Mouse (Mus musculus) intestine, embryonic 14.5 days (tissue): ENCODE measurements at regions not wholly inside any gene's neighbourhood (a gene's known extent, or its start where the extent isn't known, plus 50 kb on each side); places are given as distances from the start of the nearest gene placed in this dataset.
A peak's percentile ranks its signal among the peaks of the same experiment; 100 is the strongest.

Experiments
- ATAC-seq: fragments of 200-750 bp; cut with Nextera tagmentation; replicated peaks from 2 replicates; pipeline ENCODE4 v1.8.0; 2017; ENCODE audit warnings: low read depth, moderate number of reproducible peaks, moderate TSS enrichment, moderate library complexity; ENCODE audit not compliant: low FRiP score, low TSS enrichment
- DNase-seq: peaks from one replicate; pipeline ENCODE4 v3.0.0-alpha.2; 2018; ENCODE audit warnings: low spot score
- H3K27ac ChIP-seq: fragments of 300-500 bp; sonication (generic); 2 replicates; pipeline ENCODE4 v1.5.1; 2014; ENCODE audit warnings: low read depth, mild to moderate bottlenecking, control low read depth
- H3K27me3 ChIP-seq: fragments of 300-500 bp; sonication (generic); replicated peaks from 2 replicates; pipeline ENCODE4 v1.6.1; 2014; ENCODE audit warnings: low read length, control low read depth; ENCODE audit not compliant: control insufficient read depth, insufficient read depth
- H3K36me3 ChIP-seq: fragments of 300-500 bp; sonication (generic); 2 replicates; pipeline ENCODE4 v1.6.1; 2014; ENCODE audit warnings: low read length, control low read depth; ENCODE audit not compliant: control insufficient read depth, insufficient read depth
- H3K4me1 ChIP-seq: fragments of 300-500 bp; sonication (generic); replicated peaks from 2 replicates; pipeline ENCODE4 v1.6.1; 2014; ENCODE audit warnings: low read length, control low read depth, mixed read lengths; ENCODE audit not compliant: control insufficient read depth, insufficient read depth
- H3K4me2 ChIP-seq: fragments of 300-500 bp; sonication (generic); 2 replicates; pipeline ENCODE4 v1.6.1; 2014; ENCODE audit warnings: low read length
- H3K4me3 ChIP-seq: fragments of 300-500 bp; sonication (generic); 2 replicates; pipeline ENCODE4 v1.5.1; 2014; ENCODE audit warnings: low read depth, low read length, control low read depth, mixed read lengths
- H3K9ac ChIP-seq: fragments of 300-500 bp; sonication (generic); 2 replicates; pipeline ENCODE4 v1.6.1; 2014; ENCODE audit warnings: mild to moderate bottlenecking, low read length
- H3K9me3 ChIP-seq: fragments of 300-500 bp; sonication (generic); 2 replicates; pipeline ENCODE4 v1.6.1; 2016; ENCODE audit warnings: low read length, control low read depth; ENCODE audit not compliant: control insufficient read depth
- whole genome bisulfite sequencing: fragments of 180-500 bp; shearing (Covaris S2); extraction: QIAGEN DNeasy Blood & Tissue Kit; methylation state at CpG from one replicate; pipeline ENCODE4 v1.1.7; 2014; 5-methylcytosine and 5-hydroxymethylcytosine counted together

DNA sequence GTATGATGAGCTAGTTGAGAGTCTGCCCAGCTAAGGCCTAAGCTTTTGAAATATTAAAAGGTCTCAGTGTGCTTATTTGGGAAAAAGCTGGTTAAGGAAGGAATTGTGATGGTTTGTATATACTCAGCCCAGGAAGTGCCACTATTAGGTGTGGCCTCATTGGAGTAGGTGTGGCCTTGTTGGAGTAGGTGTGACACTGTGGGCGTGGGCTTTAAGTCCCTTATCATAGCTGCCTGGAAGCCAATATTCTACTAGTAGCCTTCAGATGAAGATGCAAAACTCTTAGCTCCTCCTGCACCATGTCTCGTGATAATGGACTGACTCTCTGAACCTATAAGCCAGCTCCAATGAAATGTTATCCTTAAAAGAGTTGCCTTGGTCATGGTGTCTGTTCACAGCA, 72.8 kb upstream of the Tut7 start:
- H3K9me3 ChIP-seq: no peaks in the 10 kb centered on the region
- WGBS: 95% methylated on average over 2 of the region's 2 CpGs
- no peak overlapping the region for H3K4me3 ChIP-seq
- ATAC-seq: no peak
- H3K4me2 ChIP-seq: no peak overlapping the region
- H3K9ac ChIP-seq: no peak overlapping the region
- H3K4me1 ChIP-seq: no peaks in the 10 kb centered on the region
- H3K36me3 ChIP-seq: no peaks in the 10 kb centered on the region
- H3K27me3 ChIP-seq: no peaks in the 10 kb centered on the region
- no peak overlapping the region for H3K27ac ChIP-seq
- DNase-seq: no peak

- no peak for DNase-seq
- Histone ChIP-seq H3K9ac (no peak overlapping the region), H3K9me3 (no peaks in the 10 kb centered on the region), H3K4me2 (no peak overlapping the region), H3K4me1 (no peaks in the 10 kb centered on the region), H3K4me3 (no peak overlapping the region), H3K27ac (no peak overlapping the region), H3K36me3 (no peaks in the 10 kb centered on the region), H3K27me3 (no peaks in the 10 kb centered on the region)
- ATAC-seq: no peak
- 66% methylated on average over 5 of the region's 5 CpGs for WGBS
Observed at GRCm38 (mm10) chr13:59894094-59894493, 71.1 kb upstream of the Tut7 start.

GRCm38 (mm10) chr13:59892961-59893360, 70.0 kb upstream of the Tut7 start:
- Histone ChIP-seq H3K27me3 (no peaks in the 10 kb centered on the region), H3K4me2 (no peak overlapping the region), H3K4me1 (no peaks in the 10 kb centered on the region), H3K4me3 (no peak overlapping the region), H3K27ac (no peak overlapping the region), H3K9ac (no peak overlapping the region), H3K9me3 (no peaks in the 10 kb centered on the region), H3K36me3 (no peaks in the 10 kb centered on the region)
- 69% methylated on average over 8 of the region's 8 CpGs for WGBS
- DNase-seq: no peak
- no peak for ATAC-seq

DNA sequence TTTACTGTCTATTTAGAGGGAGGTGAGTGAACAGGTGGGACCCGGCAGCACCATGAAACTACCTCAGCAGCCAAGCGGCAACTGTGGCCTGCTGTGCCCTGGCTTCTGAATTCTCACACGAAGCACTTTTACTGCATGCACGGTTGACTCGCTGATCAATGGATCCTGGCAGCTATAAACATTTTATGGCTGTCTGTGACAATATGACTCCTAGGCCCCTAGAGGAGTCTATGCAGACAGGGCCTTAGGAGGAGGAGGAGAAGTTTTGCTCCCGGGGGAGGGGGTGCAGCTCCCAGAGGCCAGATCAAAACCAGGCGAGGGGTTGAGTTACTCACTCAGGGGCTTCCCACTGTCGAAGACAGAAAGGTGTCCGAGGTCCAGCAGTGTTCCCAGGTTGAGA, 69.4 kb upstream of the Tut7 start:
- ATAC-seq (no peak), DNase-seq (no peak)
- Histone ChIP-seq H3K4me1 (no peaks in the 10 kb centered on the region), H3K9ac (no peak overlapping the region), H3K4me2 (no peak overlapping the region), H3K36me3 (no peaks in the 10 kb centered on the region), H3K27me3 (no peaks in the 10 kb centered on the region), H3K9me3 (no peaks in the 10 kb centered on the region), H3K27ac (no peak overlapping the region), H3K4me3 (no peak overlapping the region)
- WGBS: 29% methylated on average over 9 of the region's 9 CpGs

- H3K4me3 ChIP-seq: no peak overlapping the region
- ATAC-seq (peak; percentile 25; the same call in 1 of the 2 replicates), DNase-seq (no peak)
- no peaks in the 10 kb centered on the region for H3K4me1 ChIP-seq
- no peak overlapping the region for H3K9ac ChIP-seq
- no peaks in the 10 kb centered on the region for H3K27me3 ChIP-seq
- no peaks in the 10 kb centered on the region for H3K36me3 ChIP-seq
- no peaks in the 10 kb centered on the region for H3K9me3 ChIP-seq
- H3K27ac ChIP-seq: no peak overlapping the region
- 51% methylated on average over 8 of the region's 8 CpGs for WGBS
- H3K4me2 ChIP-seq: no peak overlapping the region
Observed at GRCm38 (mm10) chr13:59891737-59892136, 68.8 kb upstream of the Tut7 start.

DNA sequence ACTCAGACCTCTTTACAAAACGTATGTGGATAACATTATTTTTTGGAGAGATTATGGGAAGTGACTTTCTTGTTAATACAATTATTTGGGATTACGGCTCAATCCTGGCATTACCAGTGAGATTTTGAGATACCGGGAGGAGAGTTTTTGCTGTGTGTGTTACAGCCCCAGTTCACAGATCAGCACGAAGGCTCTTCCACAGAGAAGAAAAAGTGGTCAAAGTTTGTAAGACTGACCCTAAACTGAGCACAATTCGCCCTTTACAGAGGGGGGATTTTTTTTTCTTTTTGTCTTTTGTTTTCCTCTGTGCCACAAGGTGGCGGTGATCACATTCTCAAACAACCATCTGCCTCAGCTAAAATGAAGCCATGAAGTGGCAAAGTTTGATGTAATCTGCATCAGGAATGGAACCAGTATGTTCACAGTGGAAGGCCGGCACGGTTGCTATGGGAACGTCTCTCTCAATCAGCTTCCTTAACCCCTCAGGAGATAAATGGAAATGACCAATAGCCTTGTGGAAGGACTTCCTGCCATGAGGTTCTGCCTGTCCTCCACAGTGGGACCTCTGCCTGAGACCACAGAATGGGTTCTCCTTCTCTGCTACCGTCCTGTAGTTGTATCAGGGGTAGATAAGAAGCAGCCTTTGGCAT, 66.6 kb upstream of the Tut7 start:
- H3K27ac ChIP-seq: no peak overlapping the region
- 23% methylated on average over 10 of the region's 10 CpGs for WGBS

GRCm38 (mm10) chr13:59888038-59889016, 65.4 kb upstream of the Tut7 start:
- Histone ChIP-seq H3K4me1 (no peaks in the 10 kb centered on the region), H3K36me3 (no peaks in the 10 kb centered on the region), H3K27me3 (no peaks in the 10 kb centered on the region), H3K9ac (no peak overlapping the region), H3K4me3 (no peak overlapping the region), H3K27ac (no peak overlapping the region), H3K9me3 (no peaks in the 10 kb centered on the region; the same call in 1 of the 2 replicates), H3K4me2 (no peak overlapping the region)
- no peak for DNase-seq
- no peak for ATAC-seq

More for the DNA sequence above, 66.6 kb upstream of the Tut7 start:
- H3K4me1 ChIP-seq: no peaks in the 10 kb centered on the region
- H3K9me3 ChIP-seq: no peaks in the 10 kb centered on the region; the same call in 1 of the 2 replicates
- peak; percentile 38; the same call in 1 of the 2 replicates for ATAC-seq
- no peaks in the 10 kb centered on the region for H3K36me3 ChIP-seq
- H3K4me2 ChIP-seq: no peak overlapping the region
- H3K27me3 ChIP-seq: no peaks in the 10 kb centered on the region
- no peak overlapping the region for H3K4me3 ChIP-seq
- peak; percentile 62 for DNase-seq
- H3K9ac ChIP-seq: no peak overlapping the region

GRCm38 (mm10) chr13:59887306-59887705, 64.4 kb upstream of the Tut7 start:
- Histone ChIP-seq H3K27ac (no peak overlapping the region), H3K4me3 (no peak overlapping the region), H3K9ac (no peak overlapping the region), H3K4me1 (no peaks in the 10 kb centered on the region), H3K27me3 (no peaks in the 10 kb centered on the region), H3K9me3 (no peaks in the 10 kb centered on the region; the same call in 1 of the 2 replicates), H3K4me2 (no peak overlapping the region), H3K36me3 (no peaks in the 10 kb centered on the region)
- DNase-seq: no peak
- ATAC-seq: no peak
- WGBS: 89% methylated on average over 4 of the region's 4 CpGs
